Mouse (Mus musculus): Measurements from ENCODE around the gene Ippk. TPM values are rescaled to one million over a fixed set of nuclear protein-coding genes. Genes with fewer than 3 reads are reported as not detected.

The Ippk gene
- polyA plus RNA-seq, 1 experiment = 0.01 TPM

DNA sequence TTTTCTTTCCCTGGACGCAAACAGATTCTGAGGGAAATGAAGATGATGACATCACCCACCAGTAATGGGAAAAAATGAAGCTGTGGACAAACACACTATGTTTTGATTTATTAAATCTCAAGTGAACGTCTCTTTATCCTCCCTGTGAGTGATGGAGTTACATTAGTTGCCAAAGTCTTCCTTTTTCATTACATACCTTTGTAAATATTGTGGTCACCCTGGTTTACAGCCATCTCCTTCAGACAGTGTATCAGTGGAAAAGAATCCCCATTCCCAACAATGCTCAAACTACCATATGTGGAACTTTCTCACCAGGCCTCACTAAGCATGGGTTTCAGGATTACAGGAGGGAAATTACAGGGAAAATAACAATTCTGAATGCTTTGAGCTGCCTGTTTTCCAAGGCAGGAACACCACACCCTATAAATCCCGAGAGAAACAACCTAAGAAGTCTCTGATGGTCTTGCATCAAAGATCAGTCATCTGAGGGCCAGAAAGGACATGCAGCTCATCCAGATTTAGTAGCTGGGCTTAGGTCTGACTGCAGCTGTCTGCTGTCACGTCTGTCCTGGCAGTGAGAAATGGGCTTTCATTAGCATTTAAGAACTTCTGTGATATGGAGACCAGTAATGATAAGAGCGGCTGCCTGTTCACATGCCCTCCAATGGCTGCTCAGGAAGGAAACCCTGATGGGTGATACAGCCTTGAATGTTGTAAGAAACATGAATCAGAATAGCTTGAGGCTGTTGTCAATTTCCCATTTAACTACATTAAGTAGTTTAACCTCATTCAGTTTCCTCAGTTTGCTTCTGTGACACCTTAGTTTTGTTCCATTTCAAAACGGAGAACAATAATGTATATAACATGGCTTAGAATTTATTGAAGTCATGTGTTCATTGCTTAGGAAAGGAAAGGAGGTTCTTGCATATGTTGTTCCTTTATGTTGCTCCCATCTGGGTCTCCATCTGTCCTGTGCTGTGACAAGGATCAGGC lies 71.6 kb downstream of the Ippk start, which contains the start of gene Tes3-ps:
TSS of gene Tes3-ps (plus strand) at position 943 of the 993 bp plus-strand sequence.
- Histone ChIP-seq H3K9me3 (ENCODE audit: control insufficient read depth, low read length) (no peaks in the 10 kb centered on the region), H3K4me3 (replicated peaks) (no peak within 1 kb of the TSS), H3K27me3 (ENCODE audit: control insufficient read depth) (no peaks in the 10 kb centered on the region), H3K36me3 (ENCODE audit: control insufficient read depth) (no peaks in the 10 kb centered on the region), H3K4me1 (ENCODE audit: control insufficient read depth) (no peaks in the 10 kb centered on the region)
- TF ChIP-seq TAL1 (IDR thresholded peaks at IDR 0.05; ENCODE audit: low read length) (no peak), GATA1 (IDR thresholded peaks at IDR 0.05; ENCODE audit: low read length) (no peak)

DNA sequence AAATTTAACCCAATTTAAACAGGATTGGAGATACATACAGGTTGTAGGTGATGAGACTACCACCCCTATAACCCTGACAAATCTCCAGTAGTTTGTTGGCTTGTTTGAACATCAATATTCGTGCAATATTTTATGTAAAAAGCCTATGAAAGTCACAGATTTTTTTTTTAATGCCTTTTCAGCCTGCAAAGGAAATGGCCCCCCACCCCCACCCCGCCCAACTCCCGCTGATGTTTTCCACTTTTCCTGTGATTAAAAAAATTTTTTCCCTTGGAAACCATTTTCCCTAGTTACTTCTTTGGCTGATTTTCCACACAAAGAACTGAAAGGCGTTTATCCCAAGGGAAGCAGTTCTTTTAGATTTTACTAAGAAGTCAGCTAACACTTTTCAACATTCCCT lies 83.5 kb downstream of the Ippk start, which contains the start of gene Ecm2:
TSS of gene Ecm2 (plus strand) at position 301 of the 400 bp plus-strand sequence.
- H3K4me3 ChIP-seq (replicated peaks) = no peak within 1 kb of the TSS
- H3K27me3 ChIP-seq (ENCODE audit: control insufficient read depth) = no peaks in the 10 kb centered on the region
- peaks cover 2% of the 10 kb centered on the region for H3K36me3 ChIP-seq (ENCODE audit: control insufficient read depth)
- H3K4me1 ChIP-seq (ENCODE audit: control insufficient read depth) = no peaks in the 10 kb centered on the region
- H3K9me3 ChIP-seq (ENCODE audit: control insufficient read depth, low read length) = no peaks in the 10 kb centered on the region
- TF ChIP-seq TAL1 (IDR thresholded peaks at IDR 0.05; ENCODE audit: low read length) (no peak), GATA1 (IDR thresholded peaks at IDR 0.05; ENCODE audit: low read length) (no peak)

DNA sequence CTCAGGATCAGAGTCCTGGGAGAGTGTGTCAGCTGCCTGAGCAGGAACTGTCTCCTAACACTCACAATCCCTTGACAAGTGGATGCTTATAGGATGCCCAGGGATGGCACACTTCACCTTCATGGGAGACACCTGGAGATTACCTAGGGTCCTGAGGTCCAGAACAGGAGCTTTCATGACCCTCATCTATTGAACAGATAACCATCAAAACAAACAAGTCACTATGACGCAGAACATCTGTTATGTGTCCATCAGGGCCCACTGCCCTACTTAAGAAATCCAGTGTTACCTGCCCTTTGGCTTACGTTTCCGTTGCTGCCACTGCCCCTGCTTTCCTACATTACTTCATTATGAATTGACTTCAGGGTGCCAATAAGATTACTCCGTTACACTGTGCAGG lies 84.7 kb downstream of the Ippk start:
- no peaks in the 10 kb centered on the region for H3K9me3 ChIP-seq (ENCODE audit: control insufficient read depth, low read length)
- no peaks in the 10 kb centered on the region for H3K4me1 ChIP-seq (ENCODE audit: control insufficient read depth)
- no peaks in the 10 kb centered on the region for H3K27me3 ChIP-seq (ENCODE audit: control insufficient read depth)
- H3K36me3 ChIP-seq (ENCODE audit: control insufficient read depth) = peaks cover 2% of the 10 kb centered on the region
- no peak for TF ChIP-seq GATA1 (IDR thresholded peaks at IDR 0.05; ENCODE audit: low read length)
- no peak for TF ChIP-seq TAL1 (IDR thresholded peaks at IDR 0.05; ENCODE audit: low read length)
- no peak overlapping the region for H3K4me3 ChIP-seq (replicated peaks)

DNA sequence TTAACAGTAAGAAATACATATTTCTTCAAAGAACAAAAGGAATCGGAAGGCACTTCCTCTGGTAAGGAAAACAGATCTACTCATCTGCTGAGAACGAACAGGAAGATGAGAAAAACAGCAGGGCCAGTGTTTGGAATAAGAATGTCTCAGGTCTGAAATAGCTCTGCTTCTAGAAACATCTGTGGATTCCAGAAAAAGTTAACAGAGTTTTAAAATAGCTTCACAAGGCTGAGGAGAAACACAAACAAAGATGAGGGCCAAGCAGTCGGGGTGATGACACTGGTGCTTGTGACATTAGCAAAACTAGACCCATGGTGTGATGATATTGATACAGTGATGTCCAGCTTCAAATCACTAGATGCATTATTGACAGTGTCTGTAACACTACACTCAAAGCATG lies 86.1 kb downstream of the Ippk start:
- Histone ChIP-seq H3K36me3 (ENCODE audit: control insufficient read depth) (peaks cover 2% of the 10 kb centered on the region), H3K4me1 (ENCODE audit: control insufficient read depth) (no peaks in the 10 kb centered on the region), H3K27me3 (ENCODE audit: control insufficient read depth) (no peaks in the 10 kb centered on the region), H3K4me3 (replicated peaks) (no peak overlapping the region), H3K9me3 (ENCODE audit: control insufficient read depth, low read length) (no peaks in the 10 kb centered on the region)
- TF ChIP-seq TAL1 (IDR thresholded peaks at IDR 0.05; ENCODE audit: low read length) (no peak), GATA1 (IDR thresholded peaks at IDR 0.05; ENCODE audit: low read length) (no peak)

Other genes starting within 250 kb of the Ippk start
- gene Ninj1, start 233.8 kb upstream of the Ippk start, polyA plus RNA-seq (2012) = 1.8 and 1.9 TPM in 2 replicates
- gene Card19, start 205.2 kb upstream of the Ippk start, polyA plus RNA-seq (2012) = 0.32 and 0.67 TPM in 2 replicates
- 0.05 and 0.08 TPM in 2 replicates for gene Susd3, start 172.5 kb upstream of the Ippk start, polyA plus RNA-seq (2012)
- gene Fgd3, start 100.9 kb upstream of the Ippk start, polyA plus RNA-seq (2012) = 0.02 TPM in 1 of 2 replicates, not detected in the other
- gene Bicd2, start 79.7 kb upstream of the Ippk start, polyA plus RNA-seq (2012) = 0.91 and 1.3 TPM in 2 replicates
- gene Tes3-ps, start 72.1 kb downstream of the Ippk start, polyA plus RNA-seq (2012) = 0.02 TPM in 2 replicates
- not detected in 2 replicates for gene Ecm2, start 83.6 kb downstream of the Ippk start, polyA plus RNA-seq (2012)
- not detected in 2 replicates for gene Aspn, start 123.2 kb downstream of the Ippk start, polyA plus RNA-seq (2012)
- not detected in 2 replicates for gene Omd, start 161.2 kb downstream of the Ippk start, polyA plus RNA-seq (2012)
- gene Ogn, start 186.8 kb downstream of the Ippk start, polyA plus RNA-seq (2012) = not detected in 2 replicates
- 1.2 and 1.5 TPM in 2 replicates for gene Cenpp, start 231.5 kb downstream of the Ippk start, polyA plus RNA-seq (2012)
- 0.09 TPM in 2 replicates for gene Nol8, start 231.8 kb downstream of the Ippk start, polyA plus RNA-seq (2012)

All from erythroblast, embryonic 14.5 days (primary cell).